Mouse (Mus musculus) G1E (cell line): ENCODE data around the gene Ube2dnl2.

ENCODE experiments used
- CTCF ChIP-seq: IDR thresholded peaks from 2 replicates; pipeline ENCODE4 v1.5.1; 2012; ENCODE audit warnings: low read depth, low read length, inconsistent platforms, mixed read lengths
- TAL1 ChIP-seq: conservative IDR thresholded peaks from 2 replicates; pipeline ENCODE4 v1.6.1; 2012; ENCODE audit warnings: low read depth, low read length, inconsistent platforms, mixed read lengths

- TF ChIP-seq CTCF, result no peak
- no peak for TF ChIP-seq TAL1
Observed at GRCm38 (mm10) chrX:114895489-114895888, 11.9 kb upstream of the Ube2dnl2 start.
